Mouse (Mus musculus) neural tube, embryonic 14.5 days (tissue): ENCODE measurements around the gene Gm5431. TPM values are rescaled to one million over a fixed set of nuclear protein-coding genes. Genes with fewer than 3 reads are reported as not detected.

Experiments
- ATAC-seq: fragments of 200-750 bp; cut with Nextera tagmentation; 2 replicates; pipeline ENCODE4 v1.8.0; 2017; ENCODE audit warnings: low read depth, mild to moderate bottlenecking, moderate TSS enrichment, moderate library complexity
- H3K27ac ChIP-seq: fragments of 300-500 bp; sonication (generic); 2 replicates; pipeline ENCODE4 v1.5.1; 2014; ENCODE audit warnings: low read depth, mild to moderate bottlenecking, control low read depth, low read length, moderate library complexity, mixed read lengths
- H3K27me3 ChIP-seq: fragments of 300-500 bp; sonication (generic); 2 replicates; pipeline ENCODE4 v1.6.1; 2014; ENCODE audit warnings: low read length; ENCODE audit not compliant: control insufficient read depth, insufficient read depth
- H3K36me3 ChIP-seq: fragments of 300-500 bp; sonication (generic); 2 replicates; pipeline ENCODE4 v1.6.1; 2014; ENCODE audit warnings: low read length, mixed read lengths; ENCODE audit not compliant: control insufficient read depth, insufficient read depth
- H3K4me1 ChIP-seq: fragments of 300-500 bp; sonication (generic); 2 replicates; pipeline ENCODE4 v1.6.1; 2014; ENCODE audit warnings: low read length; ENCODE audit not compliant: control insufficient read depth, insufficient read depth
- H3K4me2 ChIP-seq: fragments of 300-500 bp; sonication (generic); 2 replicates; pipeline ENCODE4 v1.6.1; 2014; ENCODE audit warnings: mild to moderate bottlenecking, low read depth, low read length, control low read depth
- H3K4me3 ChIP-seq: fragments of 300-500 bp; sonication (generic); 2 replicates; pipeline ENCODE4 v1.5.1; 2014; ENCODE audit warnings: low read depth, low read length, control low read depth, mixed read lengths
- H3K9ac ChIP-seq: fragments of 300-500 bp; sonication (generic); replicated peaks from 2 replicates; pipeline ENCODE4 v1.6.1; 2014; ENCODE audit warnings: low read depth, mild to moderate bottlenecking, control low read depth, low read length, mixed read lengths
- H3K9me3 ChIP-seq: fragments of 300-500 bp; sonication (generic); 2 replicates; pipeline ENCODE4 v1.6.1; 2016; ENCODE audit warnings: low read length; ENCODE audit not compliant: control insufficient read depth
- WGBS: fragments of 180-500 bp; shearing (Covaris S2); extraction: QIAGEN DNeasy Blood & Tissue Kit; methylation state at CpG from one replicate; pipeline ENCODE4 v1.1.7; 2014; 5-methylcytosine and 5-hydroxymethylcytosine counted together
- polyA plus RNA-seq: library from polyadenylated mRNA; unstranded; fragments of >200 nt; fragmentation: Nextera tagmentation; extraction: Ambion mirVana; gene quantifications from 2 replicates; pipeline ENCODE4 v1.2.1, GENCODE M21; 2014

The Gm5431 gene
- polyA plus RNA-seq, 1 experiment from 2014 or later, result 0.12 TPM

DNA sequence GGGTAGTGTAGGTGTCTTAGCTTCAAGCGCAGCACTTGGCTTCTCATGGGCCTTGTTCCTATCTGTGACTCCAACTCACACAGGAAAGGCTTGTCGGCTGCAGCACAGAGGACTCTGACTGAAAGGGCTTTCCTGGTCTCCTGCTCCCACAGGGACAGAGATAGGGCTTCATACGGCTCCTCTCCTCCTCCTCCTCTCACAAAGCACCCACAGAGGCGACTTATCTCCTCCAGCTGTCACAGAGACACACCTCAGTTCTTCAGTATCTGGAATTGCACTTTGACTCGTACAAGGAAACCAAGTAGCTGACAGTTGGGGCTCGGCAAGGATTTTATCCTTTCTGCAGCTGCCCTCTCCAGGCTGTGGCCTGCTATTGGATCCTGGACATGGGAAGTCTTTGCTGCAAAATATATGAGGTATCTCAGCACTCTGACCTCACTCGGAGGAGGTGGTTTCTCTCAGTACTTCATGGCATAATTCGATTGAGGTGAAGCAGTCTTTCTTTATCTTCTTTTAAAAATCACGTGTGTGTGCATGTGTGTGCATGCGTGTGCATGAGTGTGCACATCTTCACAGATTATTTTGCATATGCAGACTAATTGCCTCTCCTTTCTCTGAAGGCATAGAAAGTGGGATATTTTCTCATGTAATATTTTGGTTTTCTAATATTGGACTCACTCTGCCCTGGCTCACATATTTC lies 28.3 kb downstream of the Gm5431 start:
- H3K9ac ChIP-seq, result no peak overlapping the region
- no peaks in the 10 kb centered on the region for H3K9me3 ChIP-seq
- H3K4me2 ChIP-seq, result no peak overlapping the region
- H3K27me3 ChIP-seq, result 0 out of 2 replicates have a peak, but pooled peaks cover 2% of the 10 kb centered on the region
- H3K27ac ChIP-seq, result no peak overlapping the region
- H3K36me3 ChIP-seq, result no peaks in the 10 kb centered on the region
- no peak for ATAC-seq
- H3K4me3 ChIP-seq, result no peak overlapping the region
- WGBS, result 79% methylated on average over 10 of the region's 10 CpGs
- H3K4me1 ChIP-seq, result no peaks in the 10 kb centered on the region; the same call in 1 of the 2 replicates

DNA sequence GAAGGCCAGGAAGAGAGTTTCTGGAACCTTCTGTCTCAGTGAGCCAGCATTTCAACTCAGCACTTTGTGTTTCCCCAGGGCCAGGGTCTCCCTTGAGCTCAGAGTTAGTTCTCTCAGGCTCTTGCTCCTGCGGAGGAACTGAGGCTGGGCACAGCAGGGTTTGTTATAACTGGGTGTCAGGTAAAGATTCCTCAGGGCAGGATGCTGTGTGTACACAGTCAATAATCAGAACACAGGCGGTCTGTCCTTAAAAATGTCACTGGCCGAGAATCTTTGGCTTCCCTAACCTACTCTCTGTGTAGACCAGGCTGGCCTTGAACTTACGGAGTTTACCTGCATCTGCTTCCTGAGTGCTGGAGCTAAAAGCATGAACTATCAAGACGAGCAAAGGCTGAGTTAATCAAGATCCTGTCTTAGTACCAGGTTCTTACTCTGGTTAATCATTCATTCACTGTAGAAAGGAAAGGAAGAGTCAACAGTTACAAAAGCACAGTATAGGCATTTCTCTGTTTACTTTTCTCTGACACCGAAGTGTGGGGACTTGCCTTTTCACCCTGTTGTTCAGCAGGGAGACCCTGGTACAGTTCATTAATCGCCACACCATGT lies 29.2 kb downstream of the Gm5431 start:
- Histone ChIP-seq H3K9ac (no peak overlapping the region), H3K4me1 (no peaks in the 10 kb centered on the region; the same call in 1 of the 2 replicates), H3K36me3 (no peaks in the 10 kb centered on the region), H3K9me3 (no peaks in the 10 kb centered on the region), H3K27me3 (0 out of 2 replicates have a peak, but pooled peaks cover 2% of the 10 kb centered on the region), H3K4me2 (no peak overlapping the region), H3K4me3 (no peak overlapping the region), H3K27ac (no peak overlapping the region)
- 83% methylated on average over 7 of the region's 7 CpGs for WGBS
- ATAC-seq, result no peak

DNA sequence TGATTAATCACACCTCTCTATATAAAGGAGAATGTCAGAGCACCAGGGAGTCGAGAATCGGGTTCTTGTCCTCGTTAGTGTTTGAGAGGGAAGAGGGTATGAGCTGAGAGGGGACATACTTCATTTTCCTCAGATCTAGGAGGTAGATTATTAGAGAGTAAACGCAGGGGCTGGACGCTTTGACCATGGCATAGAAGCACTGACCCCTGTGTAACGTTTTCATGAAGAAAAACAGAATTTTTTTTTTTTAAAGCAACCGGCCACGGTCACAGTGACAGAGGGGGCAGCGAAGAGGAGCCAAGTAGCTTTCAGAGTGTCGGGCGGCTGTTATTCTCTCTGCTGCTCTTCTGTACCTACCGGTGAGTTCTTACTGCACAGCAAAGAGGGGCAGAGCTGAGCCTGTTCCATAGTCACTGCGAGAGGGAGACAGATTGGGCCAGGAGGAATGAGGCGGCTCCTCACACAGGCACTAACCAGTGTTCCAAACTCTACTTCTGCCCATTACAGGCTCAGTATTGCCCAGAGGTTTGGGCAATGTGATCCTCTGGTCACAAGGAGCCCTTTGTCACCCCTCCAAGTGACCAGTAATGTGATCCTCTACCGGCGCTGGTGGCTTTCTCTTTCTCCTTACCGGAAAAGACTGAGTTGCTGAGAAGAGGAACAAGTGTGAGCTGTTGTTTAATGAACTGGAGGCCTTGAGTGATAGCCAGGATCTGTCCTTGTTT lies 30.0 kb downstream of the Gm5431 start:
- H3K4me2 ChIP-seq, result peak overlapping the region; percentile 70
- ATAC-seq, result 0 out of 2 replicates have a peak, but pooled peaks have one; percentile 26
- H3K27me3 ChIP-seq, result 0 out of 2 replicates have a peak, but pooled peaks cover 2% of the 10 kb centered on the region
- 11% methylated on average over 17 of the region's 17 CpGs for WGBS
- no peaks in the 10 kb centered on the region; the same call in 1 of the 2 replicates for H3K4me1 ChIP-seq
- H3K36me3 ChIP-seq, result no peaks in the 10 kb centered on the region
- peak overlapping the region; percentile 46 for H3K9ac ChIP-seq
- H3K9me3 ChIP-seq, result no peaks in the 10 kb centered on the region
- H3K27ac ChIP-seq, result no peak overlapping the region
- H3K4me3 ChIP-seq, result peak overlapping the region; percentile 36

DNA sequence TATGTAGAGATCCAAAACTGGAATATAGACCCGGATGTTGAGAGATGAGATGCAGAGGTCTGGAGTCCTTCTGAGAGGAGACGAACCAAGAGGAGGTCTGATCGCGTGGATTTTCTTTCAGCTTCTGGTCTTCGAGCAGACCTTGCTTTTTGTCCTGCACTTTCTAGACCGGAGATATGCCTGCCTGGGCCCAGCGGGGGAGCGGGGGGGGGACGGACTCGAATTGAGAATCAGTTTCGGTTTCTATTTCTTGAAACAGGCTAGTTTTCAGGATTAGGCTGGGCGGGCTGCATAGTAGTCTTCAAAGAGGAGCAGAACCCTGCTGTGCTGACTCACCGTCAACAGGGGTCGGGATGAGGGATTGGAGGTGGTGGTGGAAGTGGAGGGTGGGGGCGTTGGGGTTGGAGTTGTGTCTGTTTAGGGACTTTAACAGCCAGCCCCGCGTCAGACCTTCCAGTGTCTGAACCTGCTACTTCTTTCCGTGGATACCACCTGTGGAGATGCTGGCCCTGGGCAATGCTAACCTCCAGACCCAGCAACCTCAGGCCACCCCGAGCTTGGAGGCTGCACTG lies 30.7 kb downstream of the Gm5431 start, which contains the start of gene Irgm1:
TSS of gene Irgm1 (minus strand) at position 483 of the 572 bp plus-strand sequence.
- H3K9ac ChIP-seq, result peak within 1 kb of the TSS; percentile 46
- ATAC-seq, result peak; percentile 62
- 4% methylated on average over 19 of the region's 19 CpGs for WGBS
- H3K4me1 ChIP-seq, result no peaks in the 10 kb centered on the region; the same call in 1 of the 2 replicates
- no peaks in the 10 kb centered on the region for H3K36me3 ChIP-seq
- H3K27ac ChIP-seq, result no peak within 1 kb of the TSS
- H3K9me3 ChIP-seq, result no peaks in the 10 kb centered on the region
- peak within 1 kb of the TSS; percentile 36 for H3K4me3 ChIP-seq
- H3K4me2 ChIP-seq, result peak within 1 kb of the TSS; percentile 70
- 0 out of 2 replicates have a peak, but pooled peaks cover 2% of the 10 kb centered on the region for H3K27me3 ChIP-seq

DNA sequence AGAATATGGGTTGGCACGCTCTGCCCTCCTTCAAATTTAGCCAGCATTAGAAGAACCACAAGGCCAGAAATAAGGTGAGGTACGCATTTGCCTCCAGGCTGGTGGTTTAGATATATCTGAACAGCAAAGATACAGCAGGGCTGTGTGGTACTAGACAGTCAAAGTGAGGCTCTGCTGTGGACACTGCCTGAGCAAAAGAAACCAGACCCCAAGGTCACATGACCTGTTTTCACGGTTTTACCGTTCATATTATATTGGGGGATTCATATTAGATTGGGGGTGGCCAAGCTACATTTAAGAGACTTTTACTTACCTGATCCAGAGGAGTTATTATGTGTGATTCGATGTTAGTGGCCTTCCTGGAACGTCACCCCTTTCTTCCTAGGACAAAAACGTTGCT lies 31.2 kb downstream of the Gm5431 start:
- 39% methylated on average over 7 of the region's 7 CpGs for WGBS
- no peaks in the 10 kb centered on the region for H3K36me3 ChIP-seq
- no peak overlapping the region for H3K27ac ChIP-seq
- H3K4me2 ChIP-seq, result peak overlapping the region; percentile 70
- ATAC-seq, result no peak
- H3K4me1 ChIP-seq, result no peaks in the 10 kb centered on the region; the same call in 1 of the 2 replicates
- H3K9me3 ChIP-seq, result no peaks in the 10 kb centered on the region
- peak overlapping the region; percentile 46; the same call in 1 of the 2 replicates for H3K9ac ChIP-seq
- H3K27me3 ChIP-seq, result 0 out of 2 replicates have a peak, but pooled peaks cover 2% of the 10 kb centered on the region
- peak overlapping the region; percentile 36 for H3K4me3 ChIP-seq

DNA sequence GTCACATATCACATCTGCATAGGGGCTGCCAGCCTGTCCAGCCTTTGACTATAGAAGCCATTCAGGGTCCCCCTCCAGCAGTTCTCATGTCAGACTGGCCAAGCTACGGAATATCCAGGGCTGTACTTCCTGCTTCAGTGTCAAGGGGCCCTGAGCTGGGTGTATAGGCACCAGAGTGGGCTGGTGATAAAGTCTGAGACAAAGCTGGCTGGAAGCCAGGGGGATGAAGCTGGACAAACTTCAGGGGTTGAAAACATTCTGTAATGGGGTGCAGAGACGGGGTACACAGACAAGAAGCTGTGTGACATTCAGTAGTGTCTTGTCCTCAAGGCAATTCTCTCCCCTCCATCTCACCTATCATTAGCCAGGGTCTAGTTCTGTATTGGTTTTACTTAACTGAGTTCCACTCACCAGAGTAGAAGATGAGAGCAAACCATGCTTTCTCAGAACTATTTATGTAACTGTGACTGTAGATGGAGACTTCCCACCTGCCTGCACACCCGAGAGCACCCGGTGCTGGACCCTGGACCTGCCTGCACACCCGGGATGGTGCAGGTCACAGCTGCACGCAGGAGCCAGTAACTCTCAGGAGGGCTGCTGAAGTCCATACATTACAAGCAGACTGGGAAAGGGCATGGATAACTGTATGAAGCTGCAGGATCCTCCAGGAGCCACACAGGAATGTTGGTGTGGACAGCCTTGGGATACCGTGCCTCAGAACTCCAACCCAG lies 32.5 kb downstream of the Gm5431 start:
- Histone ChIP-seq H3K27me3 (0 out of 2 replicates have a peak, but pooled peaks cover 2% of the 10 kb centered on the region), H3K36me3 (no peaks in the 10 kb centered on the region), H3K9ac (no peak overlapping the region), H3K9me3 (no peaks in the 10 kb centered on the region), H3K27ac (no peak overlapping the region), H3K4me3 (no peak overlapping the region), H3K4me1 (no peaks in the 10 kb centered on the region; the same call in 1 of the 2 replicates), H3K4me2 (no peak overlapping the region)
- no peak for ATAC-seq
- WGBS, result 79% methylated on average over 7 of the region's 7 CpGs

DNA sequence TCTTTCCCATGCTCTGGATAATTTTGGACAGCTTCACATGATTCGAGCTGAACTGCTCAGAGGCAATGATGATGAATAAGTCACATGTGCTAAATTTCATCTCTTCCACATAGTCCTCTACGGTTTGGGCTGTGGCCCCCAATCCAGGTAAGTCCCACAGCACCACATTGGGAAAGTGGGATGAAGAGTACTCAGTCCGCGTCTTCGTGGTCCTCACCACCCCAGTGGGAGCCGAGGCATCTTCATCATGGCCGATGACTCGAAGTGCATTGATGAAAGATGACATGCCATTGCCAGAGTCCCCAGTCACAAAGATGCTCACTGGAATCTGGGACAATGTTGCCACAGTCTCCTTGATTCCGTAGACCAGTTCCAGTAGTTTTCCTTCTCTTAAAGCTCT lies 35.5 kb downstream of the Gm5431 start:
- no peaks in the 10 kb centered on the region for H3K36me3 ChIP-seq
- H3K9ac ChIP-seq, result no peak overlapping the region
- no peaks in the 10 kb centered on the region for H3K9me3 ChIP-seq
- no peak overlapping the region for H3K4me2 ChIP-seq
- H3K4me1 ChIP-seq, result no peaks in the 10 kb centered on the region; the same call in 1 of the 2 replicates
- H3K27me3 ChIP-seq, result no peaks in the 10 kb centered on the region
- WGBS, result 95% methylated on average over 9 of the region's 9 CpGs
- H3K27ac ChIP-seq, result no peak overlapping the region
- ATAC-seq, result no peak
- no peak overlapping the region for H3K4me3 ChIP-seq

DNA sequence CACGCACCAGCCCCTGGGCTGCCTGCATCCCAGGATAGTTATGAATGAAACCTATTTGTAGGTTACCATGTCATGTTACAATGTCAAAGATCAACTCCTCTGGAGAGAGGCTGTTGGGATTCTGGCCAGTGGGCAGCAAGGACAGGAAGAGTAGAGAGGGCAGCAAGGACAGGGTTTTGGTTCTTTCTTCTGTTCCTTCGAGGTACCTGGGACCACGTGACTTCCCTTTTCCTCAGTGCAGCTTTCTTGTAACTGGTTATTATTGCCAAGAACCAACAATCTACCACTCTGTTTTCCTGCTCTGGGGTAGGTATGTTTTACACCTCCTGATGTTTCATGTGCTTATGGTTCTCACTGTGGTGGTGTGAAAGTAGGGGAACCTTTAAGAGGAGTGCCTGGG lies 38.2 kb downstream of the Gm5431 start:
- Histone ChIP-seq H3K9me3 (no peaks in the 10 kb centered on the region), H3K4me1 (no peaks in the 10 kb centered on the region), H3K9ac (no peak overlapping the region), H3K4me3 (no peak overlapping the region), H3K4me2 (no peak overlapping the region), H3K27me3 (no peaks in the 10 kb centered on the region), H3K36me3 (no peaks in the 10 kb centered on the region), H3K27ac (no peak overlapping the region)
- no peak for ATAC-seq
- 92% methylated on average over 3 of the region's 3 CpGs for WGBS
